Mouse (Mus musculus) hindbrain, embryonic 14.5 days (tissue): ENCODE measurements at regions not wholly inside any gene's neighbourhood (a gene's known extent, or its start where the extent isn't known, plus 50 kb on each side); places are given as distances from the start of the nearest gene placed in this dataset.
A peak's percentile ranks its signal among the peaks of the same experiment; 100 is the strongest.

Experiments
- ATAC-seq: fragments of 200-750 bp; cut with Nextera tagmentation; 2 replicates; pipeline ENCODE4 v1.8.0; 2017; ENCODE audit warnings: moderate number of reproducible peaks, mild to moderate bottlenecking, moderate TSS enrichment, moderate library complexity; ENCODE audit not compliant: low FRiP score
- DNase-seq: peaks from one replicate; pipeline ENCODE4 v3.0.0-alpha.2; 2015; ENCODE audit warnings: low spot score
- H3K27ac ChIP-seq: fragments of 300-500 bp; sonication (generic); 2 replicates; pipeline ENCODE4 v1.5.1; 2014; ENCODE audit warnings: mild to moderate bottlenecking, moderate library complexity
- H3K27me3 ChIP-seq: fragments of 300-500 bp; sonication (generic); 2 replicates; pipeline ENCODE4 v1.6.1; 2014; ENCODE audit warnings: mild to moderate bottlenecking, low read length, mixed read lengths; ENCODE audit not compliant: control insufficient read depth, insufficient read depth
- H3K36me3 ChIP-seq: fragments of 300-500 bp; sonication (generic); replicated peaks from 2 replicates; pipeline ENCODE4 v1.6.1; 2014; ENCODE audit not compliant: control insufficient read depth, insufficient read depth
- H3K4me1 ChIP-seq: fragments of 300-500 bp; sonication (generic); replicated peaks from 2 replicates; pipeline ENCODE4 v1.6.1; 2014; ENCODE audit warnings: antibody characterized with exemption, low read length, mixed read lengths; ENCODE audit not compliant: control insufficient read depth, insufficient read depth
- H3K4me2 ChIP-seq: fragments of 300-500 bp; sonication (generic); replicated peaks from 2 replicates; pipeline ENCODE4 v1.6.1; 2014; ENCODE audit warnings: mild to moderate bottlenecking, moderate library complexity
- H3K4me3 ChIP-seq: fragments of 300-500 bp; sonication (generic); replicated peaks from 2 replicates; pipeline ENCODE4 v1.5.1; 2014; ENCODE audit warnings: mild to moderate bottlenecking, low read length
- H3K9ac ChIP-seq: fragments of 300-500 bp; sonication (generic); 2 replicates; pipeline ENCODE4 v1.6.1; 2014
- H3K9me3 ChIP-seq: fragments of 300-500 bp; sonication (generic); 2 replicates; pipeline ENCODE4 v1.6.1; 2016; ENCODE audit warnings: low read length; ENCODE audit not compliant: control insufficient read depth
- WGBS: fragments of 180-500 bp; shearing (Covaris S2); extraction: QIAGEN DNeasy Blood & Tissue Kit; methylation state at CpG from one replicate; pipeline ENCODE4 v1.1.7; 2014; 5-methylcytosine and 5-hydroxymethylcytosine counted together

- Histone ChIP-seq H3K4me3 (no peak overlapping the region), H3K27me3 (no peaks in the 10 kb centered on the region), H3K4me1 (no peaks in the 10 kb centered on the region), H3K27ac (no peak overlapping the region), H3K36me3 (no peaks in the 10 kb centered on the region), H3K9ac (no peak overlapping the region), H3K4me2 (no peak overlapping the region), H3K9me3 (no peaks in the 10 kb centered on the region)
- DNase-seq (no peak), ATAC-seq (no peak)
- WGBS: 70% methylated on average over 3 of the region's 3 CpGs
These were observed 145.7 kb upstream of the Cdh13 start for GRCm38 (mm10) chr8:118137846-118138245.

GRCm38 (mm10) chr8:118124993-118125392 is 158.5 kb upstream of the Cdh13 start:
- Histone ChIP-seq H3K4me1 (no peaks in the 10 kb centered on the region), H3K27ac (no peak overlapping the region), H3K4me2 (no peak overlapping the region), H3K36me3 (no peaks in the 10 kb centered on the region), H3K4me3 (no peak overlapping the region), H3K27me3 (no peaks in the 10 kb centered on the region), H3K9me3 (no peaks in the 10 kb centered on the region), H3K9ac (no peak overlapping the region)
- ATAC-seq: no peak
- DNase-seq: no peak
- WGBS: 66% methylated on average over 7 of the region's 7 CpGs

GRCm38 (mm10) chr8:118114253-118114652 is 169.3 kb upstream of the Cdh13 start:
- no peak; the same call in 1 of the 2 replicates for ATAC-seq
- Histone ChIP-seq H3K9ac (no peak overlapping the region), H3K4me1 (0 out of 2 replicates have a peak, but pooled peaks cover 7% of the 10 kb centered on the region), H3K27ac (no peak overlapping the region; the same call in 1 of the 2 replicates), H3K9me3 (no peaks in the 10 kb centered on the region), H3K4me2 (no peak overlapping the region), H3K4me3 (no peak overlapping the region), H3K27me3 (no peaks in the 10 kb centered on the region), H3K36me3 (no peaks in the 10 kb centered on the region)
- 62% methylated on average over 8 of the region's 8 CpGs for WGBS
- no peak for DNase-seq

- no peaks in the 10 kb centered on the region for H3K27me3 ChIP-seq
- DNase-seq: peak; percentile 34
- H3K27ac ChIP-seq: no peak overlapping the region; the same call in 1 of the 2 replicates
- H3K4me3 ChIP-seq: no peak overlapping the region
- H3K4me2 ChIP-seq: no peak overlapping the region
- H3K9me3 ChIP-seq: no peaks in the 10 kb centered on the region
- no peak overlapping the region for H3K9ac ChIP-seq
- 55% methylated on average over 14 of the region's 14 CpGs for WGBS
- ATAC-seq: no peak
- peaks cover 10% of the 10 kb centered on the region; the same call in 1 of the 2 replicates for H3K4me1 ChIP-seq
- H3K36me3 ChIP-seq: no peaks in the 10 kb centered on the region
These were observed 179.0 kb upstream of the Cdh13 start for GRCm38 (mm10) chr8:118104464-118105050.

GRCm38 (mm10) chr8:118101346-118101745 is 182.2 kb upstream of the Cdh13 start:
- H3K27me3 ChIP-seq: no peaks in the 10 kb centered on the region
- H3K27ac ChIP-seq: no peak overlapping the region
- H3K4me1 ChIP-seq: peaks cover 14% of the 10 kb centered on the region; the same call in 1 of the 2 replicates
- H3K9ac ChIP-seq: no peak overlapping the region
- no peak overlapping the region for H3K4me3 ChIP-seq
- WGBS: 81% methylated on average over 8 of the region's 8 CpGs
- no peaks in the 10 kb centered on the region for H3K9me3 ChIP-seq
- H3K4me2 ChIP-seq: no peak overlapping the region
- H3K36me3 ChIP-seq: no peaks in the 10 kb centered on the region
- ATAC-seq: no peak
- no peak for DNase-seq

GRCm38 (mm10) chr8:118062736-118063135 is 220.8 kb upstream of the Cdh13 start:
- no peak overlapping the region for H3K27ac ChIP-seq
- no peak overlapping the region for H3K4me3 ChIP-seq
- ATAC-seq (no peak), DNase-seq (no peak)
- H3K9me3 ChIP-seq: no peaks in the 10 kb centered on the region
- no peaks in the 10 kb centered on the region for H3K27me3 ChIP-seq
- 0 out of 2 replicates have a peak, but pooled peaks cover 3% of the 10 kb centered on the region for H3K4me1 ChIP-seq
- no peaks in the 10 kb centered on the region for H3K36me3 ChIP-seq
- 64% methylated on average over 5 of the region's 5 CpGs for WGBS
- H3K4me2 ChIP-seq: no peak overlapping the region
- no peak overlapping the region for H3K9ac ChIP-seq

- no peaks in the 10 kb centered on the region for H3K4me1 ChIP-seq
- 88% methylated on average over 6 of the region's 6 CpGs for WGBS
- DNase-seq: no peak
- H3K9me3 ChIP-seq: no peaks in the 10 kb centered on the region
- no peaks in the 10 kb centered on the region for H3K27me3 ChIP-seq
- no peaks in the 10 kb centered on the region for H3K36me3 ChIP-seq
- no peak overlapping the region for H3K27ac ChIP-seq
- no peak overlapping the region for H3K4me3 ChIP-seq
- no peak for ATAC-seq
- no peak overlapping the region for H3K9ac ChIP-seq
- no peak overlapping the region for H3K4me2 ChIP-seq
These were observed 226.8 kb upstream of the Cdh13 start for GRCm38 (mm10) chr8:118056781-118057180.

GRCm38 (mm10) chr8:118055536-118055935 is 228.0 kb upstream of the Cdh13 start:
- 78% methylated on average over 5 of the region's 5 CpGs for WGBS
- Histone ChIP-seq H3K36me3 (no peaks in the 10 kb centered on the region), H3K9ac (no peak overlapping the region), H3K4me3 (no peak overlapping the region), H3K9me3 (no peaks in the 10 kb centered on the region), H3K27me3 (no peaks in the 10 kb centered on the region), H3K4me2 (no peak overlapping the region), H3K4me1 (no peaks in the 10 kb centered on the region), H3K27ac (no peak overlapping the region)
- DNase-seq (no peak), ATAC-seq (no peak)

GRCm38 (mm10) chr8:118050386-118050785 is 233.1 kb upstream of the Cdh13 start:
- WGBS: 91% methylated on average over 3 of the region's 3 CpGs
- Histone ChIP-seq H3K4me1 (no peaks in the 10 kb centered on the region), H3K4me3 (no peak overlapping the region), H3K9me3 (no peaks in the 10 kb centered on the region), H3K27me3 (no peaks in the 10 kb centered on the region), H3K9ac (no peak overlapping the region), H3K4me2 (no peak overlapping the region), H3K36me3 (no peaks in the 10 kb centered on the region), H3K27ac (no peak overlapping the region)
- ATAC-seq (no peak), DNase-seq (no peak)
